Mouse (Mus musculus): Measurements from ENCODE around the gene Cnrip1.
"Not testable (repeated sequence)": the region's sequence is repeated elsewhere in the genome, so short reads cannot be mapped to it uniquely, and the experiment has no call there.

Gene Cnrip1

GRCm38 (mm10) chr11:17051545-17052475 lies at the start of gene Cnrip1, which contains the start of gene Plek:
Gene Cnrip1 (plus strand): TSS chr11:17051586.
Gene Plek (minus strand): TSS chr11:17052381.
- DNase-seq: peak; percentile 89

GRCm38 (mm10) chr11:17002739-17003373 lies 48.5 kb upstream of the Cnrip1 start:
- DNase-seq: no peak

- no peak for DNase-seq
Observed at GRCm38 (mm10) chr11:17003757-17004156, 47.6 kb upstream of the Cnrip1 start.

- DNase-seq: no peak
Observed at GRCm38 (mm10) chr11:17004899-17005846, 46.2 kb upstream of the Cnrip1 start.

GRCm38 (mm10) chr11:17006526-17006925 lies 44.9 kb upstream of the Cnrip1 start:
- not testable (repeated sequence) for DNase-seq

- peak; percentile 33 for DNase-seq
Observed at GRCm38 (mm10) chr11:17007517-17008173, 43.7 kb upstream of the Cnrip1 start.

GRCm38 (mm10) chr11:17008498-17008941 lies 42.9 kb upstream of the Cnrip1 start:
- DNase-seq: no peak

GRCm38 (mm10) chr11:17012948-17013347 lies 38.4 kb upstream of the Cnrip1 start:
- no peak for DNase-seq

- DNase-seq: no peak
Observed at GRCm38 (mm10) chr11:17019328-17019727, 32.1 kb upstream of the Cnrip1 start.

- no peak for DNase-seq
Observed at GRCm38 (mm10) chr11:17023206-17023605, 28.2 kb upstream of the Cnrip1 start.

GRCm38 (mm10) chr11:17023984-17024383 lies 27.4 kb upstream of the Cnrip1 start:
- DNase-seq: no peak

- peak; percentile 32 for DNase-seq
Observed at GRCm38 (mm10) chr11:17045806-17046205, 5.6 kb upstream of the Cnrip1 start.

GRCm38 (mm10) chr11:17052476-17053049 lies 1.2 kb downstream of the Cnrip1 start:
- DNase-seq: peak; percentile 34

GRCm38 (mm10) chr11:17069360-17069759 lies 18.0 kb downstream of the Cnrip1 start:
- not testable (repeated sequence) for DNase-seq

GRCm38 (mm10) chr11:17075656-17076055 lies 24.3 kb downstream of the Cnrip1 start:
- DNase-seq: no peak

GRCm38 (mm10) chr11:17082086-17082485 lies 30.7 kb downstream of the Cnrip1 start:
- DNase-seq: no peak

GRCm38 (mm10) chr11:17082953-17083352 lies 31.6 kb downstream of the Cnrip1 start:
- no peak for DNase-seq

- no peak for DNase-seq
Observed at GRCm38 (mm10) chr11:17083455-17083854, 32.1 kb downstream of the Cnrip1 start.

GRCm38 (mm10) chr11:17083866-17084265 lies 32.5 kb downstream of the Cnrip1 start:
- peak; percentile 20 for DNase-seq

- no peak for DNase-seq
Observed at GRCm38 (mm10) chr11:17086106-17086505, 34.7 kb downstream of the Cnrip1 start.

- peak; percentile 65 for DNase-seq
Observed at GRCm38 (mm10) chr11:17106936-17107335, 55.5 kb downstream of the Cnrip1 start.

- no peak for DNase-seq
Observed at GRCm38 (mm10) chr11:17107359-17107758, 56.0 kb downstream of the Cnrip1 start.

All from right cerebral cortex, postnatal 25 days (tissue).